Mouse (Mus musculus): Measurements from ENCODE around the gene Il12a. TPM values are rescaled to one million over a fixed set of nuclear protein-coding genes. Genes with fewer than 3 reads are reported as not detected.

The Il12a gene
- total and polyA plus RNA-seq, 3 experiments = 3.8 to 12.3 (median 11.2) TPM

DNA sequence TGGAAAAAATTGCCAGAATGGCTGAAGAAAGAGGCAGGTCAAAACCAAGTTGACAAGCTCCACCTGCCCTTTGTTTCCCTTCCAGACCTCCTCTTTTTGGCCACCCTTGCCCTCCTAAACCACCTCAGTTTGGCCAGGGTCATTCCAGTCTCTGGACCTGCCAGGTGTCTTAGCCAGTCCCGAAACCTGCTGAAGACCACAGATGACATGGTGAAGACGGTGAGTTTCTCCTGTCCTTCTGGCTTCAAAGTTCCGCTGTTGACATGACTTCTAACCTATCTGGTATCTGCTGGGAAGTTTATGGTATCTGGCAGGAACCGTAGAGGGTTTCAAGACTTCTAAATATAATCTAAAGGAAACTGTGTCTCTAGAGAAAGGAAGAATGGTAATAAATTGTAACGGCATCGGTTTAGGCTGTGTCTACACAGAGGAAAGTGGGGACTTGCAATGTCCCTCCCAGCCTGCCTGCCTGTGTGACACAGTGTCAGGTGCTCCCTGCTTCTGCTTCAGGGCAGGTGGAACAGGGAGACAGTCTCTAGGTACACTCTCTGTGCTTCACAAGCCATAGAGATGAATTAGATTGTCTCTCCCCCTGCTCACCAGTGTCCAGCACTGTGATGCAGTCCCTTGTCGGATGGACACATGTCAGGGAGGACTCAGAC, 1.6 kb downstream of the Il12a start:
- DNase-seq (ENCODE audit: extremely low read depth) = no peak
- peak overlapping the region; percentile 66 for H3K9ac ChIP-seq (ENCODE audit: insufficient read depth, low read depth)
- H3K4me1 ChIP-seq (ENCODE audit: control insufficient read depth in 1 of 2, insufficient read depth in 2 of 2) = peaks cover 11 to 53% of the 10 kb centered on the region in 2 experiments
- peaks cover 17 to 23% of the 10 kb centered on the region in 2 experiments for H3K36me3 ChIP-seq (replicated peaks in 1 of 2; ENCODE audit: control insufficient read depth in 1 of 2, insufficient read depth in 1 of 2, low read length in 1 of 2)
- H3K79me2 ChIP-seq (replicated peaks; ENCODE audit: control insufficient read depth, extremely low read depth, insufficient read depth, poor library complexity, severe bottlenecking) = no peaks in the 10 kb centered on the region
- H3K9me3 ChIP-seq (replicated peaks; ENCODE audit: low read length) = no peaks in the 10 kb centered on the region
- H3K4me2 ChIP-seq (ENCODE audit: insufficient read depth, low read depth, poor library complexity, severe bottlenecking) = peak overlapping the region; percentile 71; the same call in 1 of the 2 replicates
- H3K27ac ChIP-seq (ENCODE audit: insufficient read depth, low read depth) = peak overlapping the region; percentile 91
- dilution Hi-C loops (cut with MboI; ENCODE audit: extremely low pct_ligation_motif_present, extremely low pct_unique_long_range_greater_than_20kb, low sequenced_read_pairs) = no loop called here
- TF ChIP-seq UBTF (IDR thresholded peaks at IDR 0.05; ENCODE audit: low read depth, low read length) (0 out of 2 replicates have a peak, but pooled peaks have one; percentile 60), ZKSCAN1 (IDR thresholded peaks at IDR 0.05; ENCODE audit: borderline replicate concordance, low read depth, low read length) (no peak), RCOR1 (conservative IDR thresholded peaks at IDR 0.05; ENCODE audit: low read depth, low read length) (no peak; the same call in 1 of the 2 replicates), IRF4 (IDR thresholded peaks at IDR 0.05; ENCODE audit: low read depth, low read length) (peak; percentile 5; the same call in 1 of the 2 replicates), TBP (conservative IDR thresholded peaks at IDR 0.05; ENCODE audit: low read depth, low read length) (0 out of 2 replicates have a peak, but pooled peaks have one; percentile 8), KAT2A (IDR thresholded peaks at IDR 0.05; ENCODE audit: insufficient replicate concordance, low read length) (no peak), EP300 (IDR thresholded peaks at IDR 0.05; ENCODE audit: low read length) (peak; percentile 7), MXI1 (IDR thresholded peaks at IDR 0.05; ENCODE audit: low read depth, low read length) (peak; percentile 78), MEF2A (IDR thresholded peaks at IDR 0.05; ENCODE audit: borderline replicate concordance, low read depth, low read length) (peak; percentile 21; the same call in 1 of the 2 replicates), NRF1 (IDR thresholded peaks at IDR 0.05; ENCODE audit: low read depth, low read length) (no peak), SIN3A (IDR thresholded peaks at IDR 0.05; ENCODE audit: low read length) (peak; percentile 71; the same call in 1 of the 2 replicates), JUN (IDR thresholded peaks at IDR 0.05; ENCODE audit: insufficient read depth, low read depth, low read length) (no peak), ZC3H11A (IDR thresholded peaks at IDR 0.05; ENCODE audit: low read depth, low read length) (no peak), ETS1 (conservative IDR thresholded peaks at IDR 0.05; ENCODE audit: low read depth, low read length) (no peak; the same call in 1 of the 2 replicates), USF1 (IDR thresholded peaks at IDR 0.05; ENCODE audit: low read depth, low read length) (no peak), CTCF (conservative IDR thresholded peaks at IDR 0.05 in 1 of 2, IDR thresholded peaks at IDR 0.05 in 1 of 2; ENCODE audit: low read depth in 2 of 2, low read length in 2 of 2) (no peak), MYC (IDR thresholded peaks at IDR 0.05; ENCODE audit: low read depth, low read length) (0 out of 2 replicates have a peak, but pooled peaks have one; percentile 22), CHD1 (IDR thresholded peaks at IDR 0.05; ENCODE audit: low read depth, low read length) (0 out of 2 replicates have a peak, but pooled peaks have one; percentile 25), ELF1 (IDR thresholded peaks at IDR 0.05; ENCODE audit: low read depth, low read length) (no peak), MAZ (IDR thresholded peaks at IDR 0.05; ENCODE audit: low read depth, low read length) (0 out of 2 replicates have a peak, but pooled peaks have one; percentile 1)
- peak overlapping the region; percentile 19 to 76 (median 56) for H3K4me3 ChIP-seq (replicated peaks in 1 of 3; ENCODE audit: low read depth in 2 of 3, low read length in 2 of 3, poor library complexity in 1 of 3)
- in situ Hi-C loops (cut with MboI; ENCODE audit: low pct_ligation_motif_present, low pct_unique_long_range_greater_than_20kb, low sequenced_read_pairs) = loop anchor here (5.0 kb wide), 1 partner anchor 40 kb away; no protein-coding TSS in a partner anchor
- no peaks in the 10 kb centered on the region for H3K27me3 ChIP-seq (replicated peaks)

All from CH12.LX (cell line).